Mouse (Mus musculus) right cerebral cortex, postnatal 10 days (tissue): ENCODE results near the gene Lbr.

Experiments used
- DNase-seq, 2 experiments: peaks; one replicate each; pipeline ENCODE4 v3.0.0; 2021; ENCODE audit warnings: low spot score in 2 of 2

Gene Lbr

DNA sequence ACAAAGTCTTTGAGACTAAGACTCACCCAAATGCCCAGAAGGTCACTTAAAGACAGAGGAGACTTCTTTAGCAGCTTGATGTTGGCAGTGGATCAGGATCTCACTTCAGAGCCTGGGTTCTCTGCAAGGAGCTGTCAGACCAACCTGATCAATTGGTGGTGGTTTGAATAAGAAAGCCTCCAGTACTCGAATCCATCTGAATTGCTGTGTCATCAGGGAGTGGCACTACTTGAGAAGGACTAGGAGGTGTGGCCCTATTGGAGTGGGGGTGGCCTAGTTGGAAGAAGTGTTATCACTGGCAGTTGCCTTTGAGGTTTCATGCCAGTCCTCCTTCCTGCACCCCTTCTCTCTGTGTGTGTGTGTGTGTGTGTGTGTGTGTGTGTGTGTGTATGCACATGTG lies 66.3 kb downstream of the Lbr start:
- no peak for DNase-seq

DNA sequence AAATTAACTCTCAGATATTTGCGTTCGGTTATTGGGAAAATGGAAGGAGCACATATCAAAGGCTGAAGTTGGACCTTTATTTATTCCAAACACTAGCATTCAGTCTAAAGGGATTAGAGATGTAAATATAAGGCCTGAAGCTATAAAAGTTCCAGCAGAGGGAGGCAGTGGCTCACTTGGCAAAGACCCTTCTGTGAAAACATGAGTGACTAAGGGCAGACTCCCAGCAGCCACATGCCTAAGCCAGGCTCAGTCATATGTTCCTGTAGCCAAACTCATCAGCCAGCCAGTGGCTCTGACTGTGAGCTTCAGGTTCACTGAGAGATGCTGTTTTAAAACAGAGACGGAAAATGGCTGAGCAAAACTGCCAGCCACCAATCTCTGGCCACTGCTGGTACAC lies 71.0 kb downstream of the Lbr start:
- DNase-seq, result no peak

DNA sequence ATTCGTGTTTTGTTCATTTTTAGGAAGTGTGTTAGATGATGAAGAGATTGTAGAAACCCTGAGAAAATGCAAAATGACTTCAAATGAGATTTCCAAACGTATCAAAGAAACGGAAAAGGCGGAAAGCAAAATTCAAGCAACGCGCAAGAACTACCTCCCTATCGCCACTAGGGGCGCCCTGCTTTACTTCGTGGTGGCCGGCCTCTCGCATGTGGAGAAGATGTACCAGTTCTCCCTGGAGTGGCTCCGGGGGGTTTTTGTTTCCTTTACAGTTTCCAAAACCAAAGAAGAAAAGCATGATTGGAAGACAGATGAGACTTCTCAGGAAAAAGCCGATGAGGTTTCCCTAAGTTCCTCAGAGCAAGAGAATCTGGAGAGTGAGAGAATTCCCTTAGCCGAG lies 73.5 kb downstream of the Lbr start:
- DNase-seq, result peak in 1 of 2 experiments; percentile 40
